Mouse (Mus musculus): ENCODE measurements around the gene Aak1. TPM values are rescaled to one million over a fixed set of nuclear protein-coding genes. Genes with fewer than 3 reads are reported as not detected.
"Not testable (repeated sequence)": the region's sequence is repeated elsewhere in the genome, so short reads cannot be mapped to it uniquely, and the experiment has no call there.

The Aak1 gene
- total RNA-seq, 2 experiments from 2014 or later, result 351 to 380 TPM

DNA sequence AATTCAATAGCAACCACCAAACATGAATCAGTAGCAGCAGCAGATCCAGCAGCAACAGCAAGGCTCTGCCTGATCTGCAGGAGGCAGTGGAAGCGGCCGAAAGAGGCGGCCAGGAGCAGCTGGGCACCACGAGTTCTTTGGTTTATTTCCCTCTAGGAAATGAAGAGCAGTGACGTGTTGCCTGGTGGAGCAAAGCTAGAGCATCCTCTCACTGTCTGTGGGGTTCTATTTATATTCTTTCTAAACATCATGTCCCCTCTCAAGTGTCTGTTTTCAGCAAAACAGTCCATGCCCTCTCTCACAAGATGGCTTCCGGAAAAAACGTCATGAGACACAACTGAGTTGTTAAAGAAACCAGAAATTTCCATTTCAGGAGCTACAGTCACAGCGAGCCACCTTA is 189.8 kb downstream of the Aak1 start:
- no peak for DNase-seq (ENCODE audit: low spot score in 2 of 2)

GRCm38 (mm10) chr6:87040971-87041370 is 191.7 kb downstream of the Aak1 start:
- peak; percentile 30 to 49 for DNase-seq (ENCODE audit: low spot score in 2 of 2)
- intact Hi-C loops (cut with DNase I), result no loop called here

More for the DNA sequence above, 189.8 kb downstream of the Aak1 start:
- intact Hi-C loops (cut with DNase I), result no loop called here

GRCm38 (mm10) chr6:87041431-87041830 is 192.1 kb downstream of the Aak1 start:
- intact Hi-C loops (cut with DNase I), result no loop called here
- no peak for DNase-seq (ENCODE audit: low spot score in 2 of 2)

DNA sequence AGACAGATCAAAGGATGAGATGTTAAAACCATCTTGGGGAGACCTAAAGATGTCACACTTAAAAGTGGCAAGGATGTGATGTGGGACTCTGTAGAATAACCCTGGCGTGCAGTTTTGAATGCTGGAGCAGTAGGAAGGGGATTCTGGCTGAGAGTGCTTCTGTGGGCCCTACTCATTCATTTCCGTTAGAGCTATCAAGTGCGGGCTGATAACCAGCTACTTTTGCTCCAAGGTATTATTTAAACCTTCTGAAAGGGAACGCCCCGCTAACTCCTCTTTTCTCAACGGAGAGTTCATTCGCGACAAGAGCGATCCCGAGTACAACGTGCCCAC is 192.7 kb downstream of the Aak1 start:
- intact Hi-C loops (cut with DNase I), result no loop called here
- DNase-seq (ENCODE audit: low spot score in 2 of 2), result no peak

DNA sequence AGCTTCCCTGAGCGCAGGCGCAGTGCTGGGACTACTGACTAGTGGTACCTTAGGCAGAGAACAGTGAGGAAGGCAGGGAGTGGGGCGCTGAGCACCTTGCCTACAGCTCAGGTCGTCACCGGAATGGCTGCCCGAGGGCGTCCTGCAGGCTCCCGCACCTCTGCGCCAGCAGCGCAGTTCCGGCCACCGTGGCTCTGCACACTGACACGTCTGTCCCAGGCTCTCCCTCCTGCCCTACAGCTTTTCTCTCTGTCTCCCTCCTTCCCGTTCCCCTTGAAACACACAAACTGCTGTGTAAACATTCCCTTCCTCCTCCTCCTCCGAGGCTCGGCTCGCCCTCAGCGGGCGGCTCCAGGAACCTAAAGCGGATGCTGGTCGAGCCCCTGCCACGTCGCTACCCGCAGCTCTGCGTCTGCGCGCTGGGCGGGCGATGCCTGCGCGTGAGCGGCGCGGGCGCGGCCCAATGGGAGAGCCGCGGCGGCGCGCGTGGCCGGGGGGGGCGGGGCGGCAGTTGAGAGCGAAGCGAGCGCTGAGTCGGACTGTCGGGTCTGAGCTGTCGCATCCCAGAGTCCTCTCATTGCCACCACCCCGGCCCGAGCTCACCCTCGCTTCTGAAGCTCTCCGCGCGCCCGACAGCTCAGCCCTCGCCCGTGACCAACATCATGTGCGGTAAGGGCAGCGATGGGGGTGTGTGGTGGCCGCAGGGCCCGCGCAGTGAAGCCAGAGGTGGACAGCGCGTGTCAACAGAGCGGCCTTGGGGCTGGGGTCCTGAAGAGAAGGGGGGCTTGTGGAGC is 193.2 kb downstream of the Aak1 start, which contains the start of gene Gfpt1:
Gene Gfpt1, plus strand, starts transcription at position 510 of the 794 bp plus-strand sequence.
- intact Hi-C loops (cut with DNase I), result no loop called here

DNA sequence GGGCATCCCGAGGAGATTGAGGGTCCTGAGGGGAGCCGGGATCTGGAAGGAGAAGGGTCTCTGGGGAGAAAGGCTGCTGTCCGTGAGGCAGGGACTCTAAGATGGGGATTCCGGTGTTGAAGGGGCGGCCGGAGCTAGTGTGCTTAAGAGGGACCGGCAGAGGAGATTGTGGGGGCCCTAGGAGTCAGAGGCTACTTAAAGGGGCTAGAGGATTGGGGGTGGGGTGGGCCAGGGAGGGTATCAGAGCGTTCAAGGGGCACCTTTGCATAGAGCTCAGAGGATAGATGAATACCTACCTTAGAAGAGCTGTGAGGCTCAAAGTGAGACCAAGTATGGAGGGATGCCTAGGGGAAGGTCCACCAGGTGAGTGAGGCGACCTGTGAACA is 193.8 kb downstream of the Aak1 start:
- intact Hi-C loops (cut with DNase I), result no loop called here
- DNase-seq (ENCODE audit: low spot score in 2 of 2), result no peak

More for the DNA sequence above, 193.2 kb downstream of the Aak1 start, which contains the start of gene Gfpt1:
- peak; percentile 95 to 96 for DNase-seq (ENCODE audit: low spot score in 2 of 2)

GRCm38 (mm10) chr6:87044895-87045294 is 195.6 kb downstream of the Aak1 start:
- no peak for DNase-seq (ENCODE audit: low spot score in 2 of 2)
- intact Hi-C loops (cut with DNase I), result no loop called here

DNA sequence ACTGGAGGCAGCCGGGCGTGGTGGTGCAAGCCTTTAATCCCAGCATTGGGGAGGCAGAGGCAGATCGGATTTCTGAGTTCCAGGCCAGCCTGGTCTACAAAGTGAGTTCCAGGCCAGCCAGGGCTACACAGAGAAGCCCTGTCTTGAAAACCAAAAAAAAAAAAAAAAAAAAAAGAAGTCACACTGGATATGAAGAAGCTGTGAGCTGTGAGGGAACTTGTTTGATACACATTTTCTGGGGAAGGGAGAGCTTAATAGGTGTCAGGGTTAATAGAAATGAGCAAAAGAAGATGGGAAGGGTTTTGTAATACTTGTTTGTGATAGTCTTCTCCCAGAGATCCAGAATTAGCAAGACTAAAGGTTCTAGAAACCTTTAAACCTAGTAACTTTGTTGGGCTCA is 196.2 kb downstream of the Aak1 start:
- intact Hi-C loops (cut with DNase I), result no loop called here
- no peak for DNase-seq (ENCODE audit: low spot score in 2 of 2)

DNA sequence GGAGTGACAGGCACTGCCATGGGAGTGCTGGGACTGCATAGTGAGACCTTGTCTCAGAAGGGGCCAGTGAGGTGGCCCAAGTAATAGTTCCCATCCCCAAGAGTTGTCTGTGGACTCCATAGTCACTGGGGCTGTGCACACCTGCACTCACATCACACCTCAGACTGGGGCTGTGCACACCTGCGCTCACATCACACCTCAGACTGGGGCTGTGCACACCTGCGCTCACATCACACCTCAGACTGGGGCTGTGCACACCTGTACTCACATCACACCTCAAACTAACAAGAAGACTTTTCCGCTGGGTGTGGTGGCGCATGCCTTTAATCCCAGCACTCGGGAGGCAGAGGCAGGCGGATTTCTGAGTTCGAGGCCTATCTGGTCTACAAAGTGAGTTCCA is 199.4 kb downstream of the Aak1 start:
- DNase-seq (ENCODE audit: low spot score in 2 of 2); intact Hi-C loops (cut with DNase I): not testable (repeated sequence)

DNA sequence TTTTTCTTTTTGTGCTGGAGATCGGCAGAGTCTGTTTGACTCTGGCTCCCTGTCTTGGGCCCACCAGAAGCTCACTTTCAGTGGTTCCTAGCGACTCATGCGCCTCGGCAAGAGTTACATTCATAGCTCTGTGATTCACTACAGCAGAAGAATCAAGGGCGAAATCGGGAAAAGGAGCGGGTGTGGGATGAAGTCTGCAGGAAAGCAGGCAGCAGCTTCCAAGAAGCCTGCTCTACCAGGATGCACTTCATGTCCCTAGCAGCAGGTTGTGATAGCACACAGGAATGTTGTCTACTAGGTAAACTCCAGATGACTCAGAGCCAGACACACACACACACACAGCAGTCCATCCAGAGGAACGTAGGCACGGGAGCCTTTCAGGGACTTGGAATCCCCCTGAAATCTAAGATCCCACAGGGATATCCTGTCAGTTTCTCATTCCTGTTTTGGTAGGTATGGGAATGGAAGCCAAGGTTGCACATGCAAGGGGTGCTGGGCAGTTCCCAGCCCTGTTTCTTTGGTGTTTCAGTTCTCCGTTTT is 202.6 kb downstream of the Aak1 start:
- intact Hi-C loops (cut with DNase I), result no loop called here
- DNase-seq (ENCODE audit: low spot score in 2 of 2), result peak; percentile 12 to 23

Other genes starting within 250 kb of the Aak1 start
- 1 to 10 TPM; 1.5 to 1.7 TPM for gene Asprv1, start 221.4 kb upstream of the Aak1 start, total RNA-seq (2021)
- gene Mxd1, start 180.4 kb upstream of the Aak1 start, total RNA-seq (2021), result 10 to 100 TPM; 21.5 to 21.6 TPM
- 10 to 100 TPM; 53.0 to 54.2 TPM for gene Snrnp27, start 165.0 kb upstream of the Aak1 start, total RNA-seq (2021)
- gene Gmcl1, start 116.1 kb upstream of the Aak1 start, total RNA-seq (2021), result 10 to 100 TPM; 32.6 to 34.0 TPM
- 1 to 10 TPM; 4.2 to 4.9 TPM for gene Anxa4, start 55.9 kb upstream of the Aak1 start, total RNA-seq (2021)
- gene Nfu1, start 159.7 kb downstream of the Aak1 start, total RNA-seq (2021), result 10 to 100 TPM; 58.5 to 61.5 TPM
- 10 to 100 TPM; 56.3 to 57.5 TPM for gene Gfpt1, start 193.3 kb downstream of the Aak1 start, total RNA-seq (2021)